Mouse (Mus musculus) lung, postnatal 0 days (tissue): ENCODE measurements around the gene Mllt6.

Experiments
- CTCF ChIP-seq: IDR thresholded peaks from 2 replicates; pipeline ENCODE4 v1.5.1; 2016; ENCODE audit warnings: antibody characterized with exemption, mild to moderate bottlenecking
- EP300 ChIP-seq: IDR thresholded peaks from 2 replicates; pipeline ENCODE4 v1.6.1; 2016; ENCODE audit warnings: antibody characterized with exemption, mild to moderate bottlenecking, control low read depth

DNA sequence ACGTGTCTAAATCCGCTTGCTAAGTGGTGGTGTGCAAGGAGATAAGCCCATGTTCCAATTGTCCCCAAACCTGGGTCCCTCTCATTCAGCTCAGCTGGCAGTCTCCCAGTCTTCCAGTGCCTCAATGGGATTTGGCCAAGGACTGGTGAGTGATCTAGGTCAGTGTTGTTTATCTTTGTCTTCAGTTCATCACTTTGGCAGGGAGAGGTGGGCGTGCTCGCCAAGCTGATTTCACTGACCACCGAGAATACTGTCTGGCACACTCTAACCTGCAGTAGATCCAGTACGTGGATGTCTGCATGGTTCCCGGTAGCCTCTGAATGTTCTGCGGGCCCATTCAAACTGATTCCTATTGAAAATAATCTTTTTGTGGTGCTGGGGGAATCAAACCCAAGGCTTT lies 50.7 kb downstream of the Mllt6 start:
- TF ChIP-seq EP300 (no peak), CTCF (no peak)
